Mouse (Mus musculus): ENCODE measurements around the gene Ablim1. TPM values are rescaled to one million over a fixed set of nuclear protein-coding genes. Genes with fewer than 3 reads are reported as not detected.

Gene Ablim1
- polyA plus RNA-seq, 1 experiment from 2014 or later, result 29.2 TPM

- H3K4me3 ChIP-seq (ENCODE audit: low read length), result no peak overlapping the region
- H3K27ac ChIP-seq (ENCODE audit: low read length), result no peak overlapping the region
- no peaks in the 10 kb centered on the region for H3K36me3 ChIP-seq (ENCODE audit: control insufficient read depth, insufficient read depth, low read length)
- no peaks in the 10 kb centered on the region for H3K27me3 ChIP-seq (replicated peaks; ENCODE audit: control insufficient read depth, insufficient read depth, low read length)
- no peak overlapping the region for H3K9ac ChIP-seq (ENCODE audit: low read depth, low read length)
- 79% methylated on average over 11 of the region's 11 CpGs for WGBS
- H3K4me2 ChIP-seq (ENCODE audit: low read depth, low read length), result no peak overlapping the region
- no peak for ATAC-seq
- H3K9me3 ChIP-seq (ENCODE audit: control insufficient read depth, low read length), result no peaks in the 10 kb centered on the region
- peaks cover 2% of the 10 kb centered on the region; the same call in 1 of the 2 replicates for H3K4me1 ChIP-seq (ENCODE audit: control insufficient read depth, insufficient read depth, low read length)
These were observed 15.6 kb upstream of the Ablim1 start for GRCm38 (mm10) chr19:57330309-57330708.

- no peak overlapping the region for H3K9ac ChIP-seq (ENCODE audit: low read depth, low read length)
- H3K4me2 ChIP-seq (ENCODE audit: low read depth, low read length), result no peak overlapping the region
- H3K9me3 ChIP-seq (ENCODE audit: control insufficient read depth, low read length), result no peaks in the 10 kb centered on the region
- no peak for ATAC-seq
- H3K27me3 ChIP-seq (replicated peaks; ENCODE audit: control insufficient read depth, insufficient read depth, low read length), result no peaks in the 10 kb centered on the region
- no peak overlapping the region for H3K27ac ChIP-seq (ENCODE audit: low read length)
- 56% methylated on average over 12 of the region's 12 CpGs for WGBS
- H3K4me3 ChIP-seq (ENCODE audit: low read length), result no peak overlapping the region
- no peaks in the 10 kb centered on the region for H3K36me3 ChIP-seq (ENCODE audit: control insufficient read depth, insufficient read depth, low read length)
- no peaks in the 10 kb centered on the region for H3K4me1 ChIP-seq (ENCODE audit: control insufficient read depth, insufficient read depth, low read length)
These were observed 14.1 kb upstream of the Ablim1 start for GRCm38 (mm10) chr19:57328792-57329191.

- Histone ChIP-seq H3K27ac (ENCODE audit: low read length) (no peak overlapping the region), H3K27me3 (replicated peaks; ENCODE audit: control insufficient read depth, insufficient read depth, low read length) (no peaks in the 10 kb centered on the region), H3K36me3 (ENCODE audit: control insufficient read depth, insufficient read depth, low read length) (no peaks in the 10 kb centered on the region), H3K4me3 (ENCODE audit: low read length) (no peak overlapping the region), H3K4me1 (ENCODE audit: control insufficient read depth, insufficient read depth, low read length) (no peaks in the 10 kb centered on the region), H3K9ac (ENCODE audit: low read depth, low read length) (no peak overlapping the region), H3K4me2 (ENCODE audit: low read depth, low read length) (no peak overlapping the region), H3K9me3 (ENCODE audit: control insufficient read depth, low read length) (no peaks in the 10 kb centered on the region)
- WGBS, result 96% methylated on average over 7 of the region's 7 CpGs
- no peak for ATAC-seq
These were observed 13.6 kb upstream of the Ablim1 start for GRCm38 (mm10) chr19:57328269-57328668.

GRCm38 (mm10) chr19:57327679-57328078 is 13.0 kb upstream of the Ablim1 start:
- H3K36me3 ChIP-seq (ENCODE audit: control insufficient read depth, insufficient read depth, low read length), result no peaks in the 10 kb centered on the region
- no peak for ATAC-seq
- no peak overlapping the region for H3K27ac ChIP-seq (ENCODE audit: low read length)
- H3K9ac ChIP-seq (ENCODE audit: low read depth, low read length), result no peak overlapping the region
- no peak overlapping the region for H3K4me3 ChIP-seq (ENCODE audit: low read length)
- H3K4me1 ChIP-seq (ENCODE audit: control insufficient read depth, insufficient read depth, low read length), result no peaks in the 10 kb centered on the region
- H3K9me3 ChIP-seq (ENCODE audit: control insufficient read depth, low read length), result no peaks in the 10 kb centered on the region
- H3K27me3 ChIP-seq (replicated peaks; ENCODE audit: control insufficient read depth, insufficient read depth, low read length), result no peaks in the 10 kb centered on the region
- no peak overlapping the region for H3K4me2 ChIP-seq (ENCODE audit: low read depth, low read length)

GRCm38 (mm10) chr19:57325748-57326300 is 11.1 kb upstream of the Ablim1 start:
- H3K27ac ChIP-seq (ENCODE audit: low read length), result no peak overlapping the region
- 29% methylated on average over 7 of the region's 7 CpGs for WGBS
- ATAC-seq, result no peak
- no peaks in the 10 kb centered on the region for H3K36me3 ChIP-seq (ENCODE audit: control insufficient read depth, insufficient read depth, low read length)
- no peak overlapping the region for H3K9ac ChIP-seq (ENCODE audit: low read depth, low read length)
- H3K4me2 ChIP-seq (ENCODE audit: low read depth, low read length), result no peak overlapping the region
- no peaks in the 10 kb centered on the region for H3K27me3 ChIP-seq (replicated peaks; ENCODE audit: control insufficient read depth, insufficient read depth, low read length)
- H3K4me3 ChIP-seq (ENCODE audit: low read length), result no peak overlapping the region
- H3K9me3 ChIP-seq (ENCODE audit: control insufficient read depth, low read length), result no peaks in the 10 kb centered on the region
- H3K4me1 ChIP-seq (ENCODE audit: control insufficient read depth, insufficient read depth, low read length), result no peaks in the 10 kb centered on the region

GRCm38 (mm10) chr19:57323087-57323486 is 8.4 kb upstream of the Ablim1 start:
- no peak for ATAC-seq
- no peaks in the 10 kb centered on the region for H3K36me3 ChIP-seq (ENCODE audit: control insufficient read depth, insufficient read depth, low read length)
- H3K27me3 ChIP-seq (replicated peaks; ENCODE audit: control insufficient read depth, insufficient read depth, low read length), result no peaks in the 10 kb centered on the region
- H3K4me2 ChIP-seq (ENCODE audit: low read depth, low read length), result no peak overlapping the region
- H3K4me3 ChIP-seq (ENCODE audit: low read length), result no peak overlapping the region
- H3K9me3 ChIP-seq (ENCODE audit: control insufficient read depth, low read length), result no peaks in the 10 kb centered on the region
- 82% methylated on average over 8 of the region's 8 CpGs for WGBS
- no peaks in the 10 kb centered on the region for H3K4me1 ChIP-seq (ENCODE audit: control insufficient read depth, insufficient read depth, low read length)
- H3K27ac ChIP-seq (ENCODE audit: low read length), result no peak overlapping the region
- no peak overlapping the region for H3K9ac ChIP-seq (ENCODE audit: low read depth, low read length)

- ATAC-seq, result no peak
- 64% methylated on average over 4 of the region's 4 CpGs for WGBS
- Histone ChIP-seq H3K27me3 (replicated peaks; ENCODE audit: control insufficient read depth, insufficient read depth, low read length) (no peaks in the 10 kb centered on the region), H3K36me3 (ENCODE audit: control insufficient read depth, insufficient read depth, low read length) (no peaks in the 10 kb centered on the region), H3K9me3 (ENCODE audit: control insufficient read depth, low read length) (no peaks in the 10 kb centered on the region), H3K4me1 (ENCODE audit: control insufficient read depth, insufficient read depth, low read length) (no peaks in the 10 kb centered on the region), H3K4me3 (ENCODE audit: low read length) (no peak overlapping the region), H3K4me2 (ENCODE audit: low read depth, low read length) (no peak overlapping the region), H3K9ac (ENCODE audit: low read depth, low read length) (no peak overlapping the region), H3K27ac (ENCODE audit: low read length) (no peak overlapping the region)
These were observed 7.8 kb upstream of the Ablim1 start for GRCm38 (mm10) chr19:57322491-57322890.

GRCm38 (mm10) chr19:57321839-57322238 is 7.1 kb upstream of the Ablim1 start:
- no peak overlapping the region for H3K27ac ChIP-seq (ENCODE audit: low read length)
- H3K27me3 ChIP-seq (replicated peaks; ENCODE audit: control insufficient read depth, insufficient read depth, low read length), result no peaks in the 10 kb centered on the region
- H3K36me3 ChIP-seq (ENCODE audit: control insufficient read depth, insufficient read depth, low read length), result no peaks in the 10 kb centered on the region
- no peak overlapping the region for H3K4me2 ChIP-seq (ENCODE audit: low read depth, low read length)
- 65% methylated on average over 3 of the region's 3 CpGs for WGBS
- no peak for ATAC-seq
- H3K9me3 ChIP-seq (ENCODE audit: control insufficient read depth, low read length), result no peaks in the 10 kb centered on the region
- no peaks in the 10 kb centered on the region for H3K4me1 ChIP-seq (ENCODE audit: control insufficient read depth, insufficient read depth, low read length)
- H3K4me3 ChIP-seq (ENCODE audit: low read length), result no peak overlapping the region
- no peak overlapping the region for H3K9ac ChIP-seq (ENCODE audit: low read depth, low read length)

- no peaks in the 10 kb centered on the region for H3K4me1 ChIP-seq (ENCODE audit: control insufficient read depth, insufficient read depth, low read length)
- H3K4me3 ChIP-seq (ENCODE audit: low read length), result no peak overlapping the region
- H3K36me3 ChIP-seq (ENCODE audit: control insufficient read depth, insufficient read depth, low read length), result no peaks in the 10 kb centered on the region
- no peak overlapping the region for H3K27ac ChIP-seq (ENCODE audit: low read length)
- no peak overlapping the region for H3K4me2 ChIP-seq (ENCODE audit: low read depth, low read length)
- H3K27me3 ChIP-seq (replicated peaks; ENCODE audit: control insufficient read depth, insufficient read depth, low read length), result no peaks in the 10 kb centered on the region
- no peak overlapping the region for H3K9ac ChIP-seq (ENCODE audit: low read depth, low read length)
- ATAC-seq, result no peak
- WGBS, result 72% methylated on average over 9 of the region's 9 CpGs
- H3K9me3 ChIP-seq (ENCODE audit: control insufficient read depth, low read length), result no peaks in the 10 kb centered on the region
These were observed 6.1 kb upstream of the Ablim1 start for GRCm38 (mm10) chr19:57320656-57321382.

GRCm38 (mm10) chr19:57316597-57316996 is 1.9 kb upstream of the Ablim1 start:
- H3K4me1 ChIP-seq (ENCODE audit: control insufficient read depth, insufficient read depth, low read length), result peaks cover 11% of the 10 kb centered on the region; the same call in 1 of the 2 replicates
- 79% methylated on average over 3 of the region's 3 CpGs for WGBS
- ATAC-seq, result no peak
- no peak overlapping the region for H3K27ac ChIP-seq (ENCODE audit: low read length)
- no peaks in the 10 kb centered on the region for H3K9me3 ChIP-seq (ENCODE audit: control insufficient read depth, low read length)
- no peak overlapping the region for H3K4me2 ChIP-seq (ENCODE audit: low read depth, low read length)
- H3K9ac ChIP-seq (ENCODE audit: low read depth, low read length), result no peak overlapping the region
- no peaks in the 10 kb centered on the region for H3K36me3 ChIP-seq (ENCODE audit: control insufficient read depth, insufficient read depth, low read length)
- H3K27me3 ChIP-seq (replicated peaks; ENCODE audit: control insufficient read depth, insufficient read depth, low read length), result no peaks in the 10 kb centered on the region
- no peak overlapping the region for H3K4me3 ChIP-seq (ENCODE audit: low read length)

All from intestine, embryonic 16.5 days (tissue).